Mouse (Mus musculus) mouse trophoblast stem cell (cell line): Measurements from ENCODE around the gene Plekha7.

ENCODE experiments used
- in situ Hi-C, 2 experiments: fragments of 300-500 bp; cut with MseI, MboI; formaldehyde crosslinking; loops; 2 replicates in 1 of 2; 3 replicates in 1 of 2; pipeline ENCODE4 v1.15.1; 2025

Plekha7 gene

GRCm38 (mm10) chr7:116290559-116290958 is 17.6 kb downstream of the Plekha7 start:
- in situ Hi-C loops, result no loop called here

GRCm38 (mm10) chr7:116288996-116289395 is 19.2 kb downstream of the Plekha7 start:
- in situ Hi-C loops, result no loop called here

GRCm38 (mm10) chr7:116287959-116288358 is 20.2 kb downstream of the Plekha7 start:
- in situ Hi-C loops, result no loop called here

GRCm38 (mm10) chr7:116286611-116287355 is 21.4 kb downstream of the Plekha7 start:
- in situ Hi-C loops, result no loop called here

GRCm38 (mm10) chr7:116286173-116286572 is 22.0 kb downstream of the Plekha7 start:
- in situ Hi-C loops, result no loop called here

GRCm38 (mm10) chr7:116285216-116285615 is 23.0 kb downstream of the Plekha7 start:
- in situ Hi-C loops, result no loop called here

- in situ Hi-C loops, result no loop called here
These were observed 25.4 kb downstream of the Plekha7 start for GRCm38 (mm10) chr7:116282755-116283154.

- in situ Hi-C loops, result no loop called here
These were observed 28.1 kb downstream of the Plekha7 start for GRCm38 (mm10) chr7:116280126-116280525.

- in situ Hi-C loops, result no loop called here
These were observed 29.9 kb downstream of the Plekha7 start for GRCm38 (mm10) chr7:116278280-116278679.

GRCm38 (mm10) chr7:116276315-116276714 is 31.9 kb downstream of the Plekha7 start:
- in situ Hi-C loops, result no loop called here

- in situ Hi-C loops, result no loop called here
These were observed 35.1 kb downstream of the Plekha7 start for GRCm38 (mm10) chr7:116273111-116273510.

- in situ Hi-C loops, result no loop called here
These were observed 38.6 kb downstream of the Plekha7 start for GRCm38 (mm10) chr7:116269501-116269995.

GRCm38 (mm10) chr7:116268113-116268926 is 39.9 kb downstream of the Plekha7 start:
- in situ Hi-C loops, result no loop called here

- in situ Hi-C loops, result no loop called here
These were observed 44.9 kb downstream of the Plekha7 start for GRCm38 (mm10) chr7:116263281-116263680.

GRCm38 (mm10) chr7:116262508-116262907 is 45.7 kb downstream of the Plekha7 start:
- in situ Hi-C loops, result no loop called here

- in situ Hi-C loops, result no loop called here
These were observed 46.1 kb downstream of the Plekha7 start for GRCm38 (mm10) chr7:116262101-116262500.

- in situ Hi-C loops, result no loop called here
These were observed 47.2 kb downstream of the Plekha7 start for GRCm38 (mm10) chr7:116260826-116261615.

- in situ Hi-C loops, result loop anchor here in 1 of 2 experiments (5.0 kb wide), 1 partner anchor 64 kb away; no protein-coding TSS in a partner anchor
These were observed 49.6 kb downstream of the Plekha7 start for GRCm38 (mm10) chr7:116258464-116259185.

GRCm38 (mm10) chr7:116257953-116258352 is 50.2 kb downstream of the Plekha7 start:
- in situ Hi-C loops, result loop anchor here in 1 of 2 experiments (5.0 kb wide), 1 partner anchor 64 kb away; no protein-coding TSS in a partner anchor

- in situ Hi-C loops, result loop anchor here in 1 of 2 experiments (5.0 kb wide), 1 partner anchor 67 kb away; no protein-coding TSS in a partner anchor
These were observed 52.5 kb downstream of the Plekha7 start for GRCm38 (mm10) chr7:116255664-116256063.

- in situ Hi-C loops, result loop anchor here in 1 of 2 experiments (5.0 kb wide), 1 partner anchor 68 kb away; no protein-coding TSS in a partner anchor
These were observed 53.5 kb downstream of the Plekha7 start for GRCm38 (mm10) chr7:116254660-116255059.
